24 mouse cellular contexts compared by ENCODE assay signal in the genomic region with DNA sequence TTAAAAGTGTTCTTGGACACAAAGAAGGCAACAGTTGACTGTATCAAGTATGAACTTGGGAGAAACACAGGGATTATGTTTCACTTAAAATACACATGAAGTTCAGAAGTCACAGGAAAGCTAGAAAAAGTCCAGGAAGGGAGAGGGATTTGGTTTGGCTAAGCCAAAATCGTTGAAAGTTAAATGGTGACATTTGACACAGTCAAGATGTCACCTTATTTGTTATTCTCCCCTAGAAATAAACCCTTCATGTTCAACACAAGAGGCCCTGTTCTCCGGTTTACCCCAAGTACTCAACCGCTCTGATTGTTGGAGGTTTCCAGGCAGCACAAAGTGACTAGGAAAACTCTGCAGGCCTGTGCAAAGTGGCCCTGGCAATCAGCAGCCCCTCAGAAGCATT. TPM values are rescaled to one million over a fixed set of nuclear protein-coding genes. Genes with fewer than 3 reads are reported as not detected.
DNase-seq lines count a peak whose midpoint lies in the region; ATAC-seq and TF ChIP-seq lines count a peak whose summit lies in the region.
"Had no signal": no experiment of that assay in that cellular context is flagged by ENCODE, and none has a peak within 500 bp of the region (broad histone marks: within the 10 kb centered on the region; RNA-seq: fewer than 3 reads in every experiment).

No protein-coding gene starts in this region.

- H3K36me3 ChIP-seq in heart, embryonic 12.5 days, result no peaks in the 10 kb centered on the region
- no peaks in the 10 kb centered on the region for H3K36me3 ChIP-seq in kidney, adult 2 months (ENCODE audit: control insufficient read depth, insufficient read depth, low read length)
- no peaks in the 10 kb centered on the region for H3K36me3 ChIP-seq in lung, embryonic 15.5 days
- H3K36me3 ChIP-seq in small intestine, adult 2 months (ENCODE audit: control insufficient read depth, insufficient read depth, low read length), result no peaks in the 10 kb centered on the region
- H3K36me3 ChIP-seq: hindbrain, embryonic 15.5 days; midbrain, embryonic 12.5 days; neural tube, embryonic 12.5 days had no signal

- TF ChIP-seq POLR2A in kidney, adult 2 months (IDR thresholded peaks at IDR 0.05; ENCODE audit: low read depth, low read length), result no peak
- no peak for TF ChIP-seq POLR2A in small intestine, adult 2 months (IDR thresholded peaks at IDR 0.05; ENCODE audit: low read depth, low read length)

- H3K27me3 ChIP-seq in heart, embryonic 12.5 days (replicated peaks), result no peaks in the 10 kb centered on the region
- H3K27me3 ChIP-seq in kidney, adult 2 months (replicated peaks; ENCODE audit: control insufficient read depth, insufficient read depth, low read length), result no peaks in the 10 kb centered on the region
- no peaks in the 10 kb centered on the region for H3K27me3 ChIP-seq in lung, embryonic 15.5 days
- no peaks in the 10 kb centered on the region for H3K27me3 ChIP-seq in small intestine, adult 2 months (ENCODE audit: control insufficient read depth, insufficient read depth, low read length)
- H3K27me3 ChIP-seq: forebrain, embryonic 13.5 days; hindbrain, embryonic 15.5 days; midbrain, embryonic 12.5 days; neural tube, embryonic 12.5 days had no signal

- H3K27ac ChIP-seq in heart, embryonic 12.5 days (ENCODE audit: poor library complexity, severe bottlenecking), result peak overlapping the region; percentile 42
- H3K27ac ChIP-seq in kidney, adult 2 months (ENCODE audit: insufficient read depth, low read depth, low read length), result peak overlapping the region; percentile 12; the same call in 1 of the 2 replicates
- H3K27ac ChIP-seq in lung, embryonic 15.5 days, result no peak overlapping the region
- peak overlapping the region; percentile 1; the same call in 1 of the 2 replicates for H3K27ac ChIP-seq in small intestine, adult 2 months (ENCODE audit: insufficient read depth, low read depth, low read length)
- H3K27ac ChIP-seq: forebrain, embryonic 13.5 days; hindbrain, embryonic 15.5 days; layer of hippocampus, adult 2 months; midbrain, embryonic 12.5 days; neural tube, embryonic 12.5 days had no signal

- TF ChIP-seq CTCF in kidney, adult 2 months (conservative IDR thresholded peaks at IDR 0.05; ENCODE audit: insufficient read depth, insufficient read length, low read depth, low read length), result no peak
- no peak for TF ChIP-seq CTCF in small intestine, adult 2 months (IDR thresholded peaks at IDR 0.05; ENCODE audit: extremely low read depth, insufficient read length, insufficient replicate concordance, low read depth, low read length)

- peaks cover 16% of the 10 kb centered on the region for H3K4me1 ChIP-seq in heart, embryonic 12.5 days (replicated peaks)
- no peaks in the 10 kb centered on the region for H3K4me1 ChIP-seq in kidney, adult 2 months (ENCODE audit: control insufficient read depth, insufficient read depth, low read length)
- H3K4me1 ChIP-seq in lung, embryonic 15.5 days, result peaks cover 7% of the 10 kb centered on the region; the same call in 1 of the 2 replicates
- H3K4me1 ChIP-seq in small intestine, adult 2 months (ENCODE audit: control insufficient read depth, insufficient read depth, insufficient read length, low read length), result no peaks in the 10 kb centered on the region
- H3K4me1 ChIP-seq: forebrain, embryonic 13.5 days; hindbrain, embryonic 15.5 days; midbrain, embryonic 12.5 days; neural tube, embryonic 12.5 days had no signal

- 22% methylated on average over 3 of the region's 3 CpGs for WGBS in heart, embryonic 12.5 days
- WGBS in kidney, adult 2 months, result 57% methylated on average over 3 of the region's 3 CpGs
- WGBS in lung, embryonic 15.5 days, result 13% methylated on average over 3 of the region's 3 CpGs
- WGBS in small intestine, adult 2 months, result 70% methylated on average over 3 of the region's 3 CpGs

- no peak overlapping the region for H3K9ac ChIP-seq in heart, embryonic 12.5 days
- no peak overlapping the region for H3K9ac ChIP-seq in lung, embryonic 15.5 days
- H3K9ac ChIP-seq: forebrain, embryonic 13.5 days; hindbrain, embryonic 15.5 days; midbrain, embryonic 12.5 days; neural tube, embryonic 12.5 days had no signal

- ATAC-seq in heart, embryonic 12.5 days (ENCODE audit: insufficient number of reproducible peaks, low FRiP score), result no peak
- ATAC-seq in lung, embryonic 15.5 days (ENCODE audit: borderline replicate concordance, extremely low read depth, low FRiP score, low TSS enrichment), result peak; percentile 27; the same call in 1 of the 2 replicates
- ATAC-seq: forebrain, embryonic 13.5 days; lung, postnatal 0 days had no signal

- no peaks in the 10 kb centered on the region for H3K9me3 ChIP-seq in heart, embryonic 12.5 days (replicated peaks)
- H3K9me3 ChIP-seq in lung, embryonic 15.5 days, result no peaks in the 10 kb centered on the region
- H3K9me3 ChIP-seq: forebrain, embryonic 13.5 days; hindbrain, embryonic 15.5 days; midbrain, embryonic 12.5 days; neural tube, embryonic 12.5 days had no signal

- no peak overlapping the region for H3K4me3 ChIP-seq in heart, embryonic 12.5 days
- H3K4me3 ChIP-seq in kidney, adult 2 months (ENCODE audit: insufficient read depth, low read depth, low read length), result no peak overlapping the region
- no peak overlapping the region for H3K4me3 ChIP-seq in lung, embryonic 15.5 days
- H3K4me3 ChIP-seq in small intestine, adult 2 months (ENCODE audit: low read depth, low read length), result no peak overlapping the region
- H3K4me3 ChIP-seq: forebrain, embryonic 13.5 days; hindbrain, embryonic 15.5 days; layer of hippocampus, adult 2 months; midbrain, embryonic 12.5 days; neural tube, embryonic 12.5 days had no signal

- no peak for DNase-seq in heart, postnatal 4 days
- DNase-seq in kidney, adult 2 months, result no peak
- DNase-seq in kidney, postnatal 36 days, result no peak
- no peak for DNase-seq in lung, adult 18-20 months
- no peak for DNase-seq in adrenal gland, postnatal 4 days (ENCODE audit: low spot score in 2 of 2)
- DNase-seq: adrenal gland, postnatal 25 days; cerebellum, adult 11-12 months; cerebellum, postnatal 14 days; gastrocnemius, postnatal 14 days; heart, postnatal 14 days; kidney, adult 11 months; right cerebral cortex, postnatal 4 days; thymus, postnatal 36 days had no signal

- no peak overlapping the region for H3K4me2 ChIP-seq in heart, embryonic 12.5 days
- no peak overlapping the region for H3K4me2 ChIP-seq in lung, embryonic 15.5 days
- H3K4me2 ChIP-seq: forebrain, embryonic 13.5 days; hindbrain, embryonic 15.5 days; liver, embryonic 11.5 days; midbrain, embryonic 12.5 days; neural tube, embryonic 12.5 days had no signal

RNA-seq across cellular contexts. Expression of a gene that starts 18.8 kb away (rescaled TPM):
- polyA plus RNA-seq in heart, embryonic 12.5 days (2016; fragmentation: Nextera tagmentation; extraction: Ambion mirVana), result 203 and 205 TPM in 2 replicates
- 1,000 to 10,000 TPM; 1,103 to 1,257 TPM for total RNA-seq in heart, postnatal 4 days (2021)
- 45.3 and 48.1 TPM in 2 replicates for polyA plus RNA-seq in kidney, adult 2 months (2012; rRNA removed)
- 35.0 and 36.9 TPM in 2 replicates for polyA plus RNA-seq in lung, embryonic 15.5 days (2015; fragmentation: Nextera tagmentation; extraction: Ambion mirVana)
- polyA plus RNA-seq in small intestine, adult 2 months (2012; rRNA removed), result 33.4 and 56.9 TPM in 2 replicates
- total RNA-seq in adrenal gland, postnatal 4 days (2021), result 10 to 100 TPM; 31.3 to 36.9 TPM
- total RNA-seq: megakaryocyte progenitor cell, adult 5-6 weeks had no signal
